Mouse (Mus musculus): ENCODE data around the gene Sos1. TPM values are rescaled to one million over a fixed set of nuclear protein-coding genes. Genes with fewer than 3 reads are reported as not detected.
"Not testable (repeated sequence)": the region's sequence is repeated elsewhere in the genome, so short reads cannot be mapped to it uniquely, and the experiment has no call there.

Sos1 gene
- total and polyA plus RNA-seq, 2 experiments from 2014 or later: 7.2 to 29.0 TPM

GRCm38 (mm10) chr17:80476496-80476895 is 3.8 kb downstream of the Sos1 start:
- WGBS: 91% methylated on average over 4 of the region's 4 CpGs
- no peaks in the 10 kb centered on the region for H3K36me3 ChIP-seq (ENCODE audit: insufficient read depth, low read length)
- no peak overlapping the region for H3K4me2 ChIP-seq (ENCODE audit: low read depth, low read length, poor library complexity, severe bottlenecking)
- no peak for TF ChIP-seq CTCF (IDR thresholded peaks at IDR 0.05)
- ATAC-seq (ENCODE audit: low FRiP score): no peak
- no peak overlapping the region for H3K4me3 ChIP-seq (ENCODE audit: low read depth, low read length)
- H3K9me3 ChIP-seq (ENCODE audit: low read length): no peaks in the 10 kb centered on the region
- no peak overlapping the region for H3K27ac ChIP-seq (ENCODE audit: low read depth, low read length)
- H3K27me3 ChIP-seq (ENCODE audit: insufficient read depth, low read length): no peaks in the 10 kb centered on the region
- DNase-seq (ENCODE audit: low spot score): no peak
- peaks cover 8% of the 10 kb centered on the region for H3K4me1 ChIP-seq (ENCODE audit: insufficient read depth, low read length)
- H3K9ac ChIP-seq (replicated peaks; ENCODE audit: low read length, poor library complexity, severe bottlenecking): no peak overlapping the region

GRCm38 (mm10) chr17:80471056-80471802 is 9.0 kb downstream of the Sos1 start:
- Histone ChIP-seq H3K4me3 (ENCODE audit: low read depth, low read length) (no peak overlapping the region), H3K36me3 (ENCODE audit: insufficient read depth, low read length) (no peaks in the 10 kb centered on the region), H3K27me3 (ENCODE audit: insufficient read depth, low read length) (no peaks in the 10 kb centered on the region), H3K4me1 (ENCODE audit: insufficient read depth, low read length) (no peaks in the 10 kb centered on the region), H3K9ac (replicated peaks; ENCODE audit: low read length, poor library complexity, severe bottlenecking) (no peak overlapping the region), H3K4me2 (ENCODE audit: low read depth, low read length, poor library complexity, severe bottlenecking) (no peak overlapping the region), H3K9me3 (ENCODE audit: low read length) (no peaks in the 10 kb centered on the region), H3K27ac (ENCODE audit: low read depth, low read length) (no peak overlapping the region)
- ATAC-seq (ENCODE audit: low FRiP score) (no peak), DNase-seq (ENCODE audit: low spot score) (peak; percentile 55)
- no peak for TF ChIP-seq CTCF (IDR thresholded peaks at IDR 0.05)
- WGBS: 32% methylated on average over 8 of the region's 8 CpGs

GRCm38 (mm10) chr17:80468417-80468894 is 11.8 kb downstream of the Sos1 start:
- not testable (repeated sequence) for H3K9me3 ChIP-seq (ENCODE audit: low read length); H3K27ac ChIP-seq (ENCODE audit: low read depth, low read length); H3K36me3 ChIP-seq (ENCODE audit: insufficient read depth, low read length); H3K4me2 ChIP-seq (ENCODE audit: low read depth, low read length, poor library complexity, severe bottlenecking); H3K9ac ChIP-seq (replicated peaks; ENCODE audit: low read length, poor library complexity, severe bottlenecking); DNase-seq (ENCODE audit: low spot score); H3K4me3 ChIP-seq (ENCODE audit: low read depth, low read length); H3K4me1 ChIP-seq (ENCODE audit: insufficient read depth, low read length); ATAC-seq (ENCODE audit: low FRiP score); H3K27me3 ChIP-seq (ENCODE audit: insufficient read depth, low read length)
- 41% methylated on average over 3 of the region's 3 CpGs for WGBS

- Histone ChIP-seq H3K4me3 (ENCODE audit: low read depth, low read length) (no peak overlapping the region), H3K27me3 (ENCODE audit: insufficient read depth, low read length) (no peaks in the 10 kb centered on the region), H3K4me1 (ENCODE audit: insufficient read depth, low read length) (no peaks in the 10 kb centered on the region), H3K27ac (ENCODE audit: low read depth, low read length) (no peak overlapping the region), H3K4me2 (ENCODE audit: low read depth, low read length, poor library complexity, severe bottlenecking) (no peak overlapping the region), H3K9me3 (ENCODE audit: low read length) (no peaks in the 10 kb centered on the region), H3K9ac (replicated peaks; ENCODE audit: low read length, poor library complexity, severe bottlenecking) (no peak overlapping the region), H3K36me3 (ENCODE audit: insufficient read depth, low read length) (no peaks in the 10 kb centered on the region)
- TF ChIP-seq CTCF (IDR thresholded peaks at IDR 0.05): no peak
- WGBS: 62% methylated on average over 5 of the region's 5 CpGs
- ATAC-seq (ENCODE audit: low FRiP score): no peak
- no peak for DNase-seq (ENCODE audit: low spot score)
These were observed 20.0 kb downstream of the Sos1 start for GRCm38 (mm10) chr17:80460258-80460657.

GRCm38 (mm10) chr17:80455648-80456047 is 24.6 kb downstream of the Sos1 start:
- H3K9me3 ChIP-seq (ENCODE audit: low read length): no peaks in the 10 kb centered on the region
- DNase-seq (ENCODE audit: low spot score) (peak; percentile 77), ATAC-seq (ENCODE audit: low FRiP score) (no peak)
- H3K4me2 ChIP-seq (ENCODE audit: low read depth, low read length, poor library complexity, severe bottlenecking): no peak overlapping the region
- TF ChIP-seq CTCF (IDR thresholded peaks at IDR 0.05): peak; percentile 83
- H3K27ac ChIP-seq (ENCODE audit: low read depth, low read length): no peak overlapping the region
- 36% methylated on average over 2 of the region's 2 CpGs for WGBS
- no peaks in the 10 kb centered on the region for H3K27me3 ChIP-seq (ENCODE audit: insufficient read depth, low read length)
- no peak overlapping the region for H3K4me3 ChIP-seq (ENCODE audit: low read depth, low read length)
- H3K36me3 ChIP-seq (ENCODE audit: insufficient read depth, low read length): peaks cover 8% of the 10 kb centered on the region; the same call in 1 of the 2 replicates
- H3K9ac ChIP-seq (replicated peaks; ENCODE audit: low read length, poor library complexity, severe bottlenecking): no peak overlapping the region
- no peaks in the 10 kb centered on the region for H3K4me1 ChIP-seq (ENCODE audit: insufficient read depth, low read length)

GRCm38 (mm10) chr17:80450426-80451030 is 29.7 kb downstream of the Sos1 start:
- no peak overlapping the region for H3K27ac ChIP-seq (ENCODE audit: low read depth, low read length)
- no peak for TF ChIP-seq CTCF (IDR thresholded peaks at IDR 0.05)

More at GRCm38 (mm10) chr17:80450426-80451030, 29.7 kb downstream of the Sos1 start:
- Histone ChIP-seq H3K36me3 (ENCODE audit: insufficient read depth, low read length) (peaks cover 22% of the 10 kb centered on the region), H3K9me3 (ENCODE audit: low read length) (no peaks in the 10 kb centered on the region), H3K4me1 (ENCODE audit: insufficient read depth, low read length) (no peaks in the 10 kb centered on the region), H3K4me2 (ENCODE audit: low read depth, low read length, poor library complexity, severe bottlenecking) (no peak overlapping the region), H3K9ac (replicated peaks; ENCODE audit: low read length, poor library complexity, severe bottlenecking) (no peak overlapping the region), H3K27me3 (ENCODE audit: insufficient read depth, low read length) (no peaks in the 10 kb centered on the region), H3K4me3 (ENCODE audit: low read depth, low read length) (no peak overlapping the region)
- ATAC-seq (ENCODE audit: low FRiP score) (no peak), DNase-seq (ENCODE audit: low spot score) (no peak)
- WGBS: 41% methylated on average over 3 of the region's 3 CpGs

All from midbrain, postnatal 0 days (tissue).